Mouse (Mus musculus): ENCODE measurements at regions not wholly inside any gene's neighbourhood (a gene's known extent, or its start where the extent isn't known, plus 50 kb on each side); places are given as distances from the start of the nearest gene placed in this dataset.

- TF ChIP-seq CTCF (IDR thresholded peaks at IDR 0.05; ENCODE audit: borderline replicate concordance, extremely low read depth, insufficient read depth, insufficient read length), result no peak
- no peak for TF ChIP-seq POLR2A (IDR thresholded peaks at IDR 0.05; ENCODE audit: borderline replicate concordance, extremely low read depth, insufficient read depth, insufficient read length, poor library complexity, severe bottlenecking)
These were observed 119.3 kb downstream of the Usp31 start for GRCm38 (mm10) chr7:121587713-121588112.

Data from brain, embryonic 14.5 days (tissue).